Mouse (Mus musculus) adrenal gland, postnatal 25 days (tissue): ENCODE data around the gene Rabif. TPM values are rescaled to one million over a fixed set of nuclear protein-coding genes. Genes with fewer than 3 reads are reported as not detected.
"Not testable (repeated sequence)": the region's sequence is repeated elsewhere in the genome, so short reads cannot be mapped to it uniquely, and the experiment has no call there.

Experiments
- DNase-seq: peaks from one replicate; pipeline ENCODE4 v3.0.0; 2021; ENCODE audit warnings: mixed read lengths
- total RNA-seq: library from RNA; stranded (reverse); gene quantifications from 2 replicates; pipeline ENCODE4 v1.2.3, GENCODE M21; 2021

The Rabif gene
- total RNA-seq, 1 experiment from 2014 or later = 38.4 TPM

DNA sequence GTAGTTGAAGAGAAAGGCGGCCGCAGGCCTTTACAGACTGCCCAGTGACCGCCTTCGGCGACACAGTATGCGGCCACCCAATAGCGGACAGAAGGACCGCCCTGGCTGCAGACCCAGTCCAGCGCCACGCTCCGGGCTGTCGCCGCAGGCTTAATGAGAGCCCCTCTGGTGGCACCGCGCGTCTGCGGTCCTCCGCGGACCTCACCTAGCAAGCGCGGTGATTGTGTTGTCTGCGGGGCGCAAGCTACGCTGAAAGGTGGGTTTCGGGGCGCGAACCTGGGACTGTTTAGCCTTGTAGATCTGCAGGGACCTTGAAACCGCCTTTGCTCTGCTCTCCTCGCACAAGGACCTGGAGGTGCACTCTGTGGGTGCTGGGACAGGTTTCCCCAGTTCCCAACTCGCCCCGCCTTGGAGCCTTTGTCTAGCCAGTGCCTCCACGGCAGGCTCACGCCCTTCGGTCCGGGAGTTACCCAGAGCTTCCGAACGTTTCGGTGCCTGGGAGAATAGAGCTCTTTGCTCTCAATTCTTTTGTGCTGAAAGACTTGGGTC, 18.9 kb downstream of the Rabif start:
- DNase-seq = peak; percentile 32

DNA sequence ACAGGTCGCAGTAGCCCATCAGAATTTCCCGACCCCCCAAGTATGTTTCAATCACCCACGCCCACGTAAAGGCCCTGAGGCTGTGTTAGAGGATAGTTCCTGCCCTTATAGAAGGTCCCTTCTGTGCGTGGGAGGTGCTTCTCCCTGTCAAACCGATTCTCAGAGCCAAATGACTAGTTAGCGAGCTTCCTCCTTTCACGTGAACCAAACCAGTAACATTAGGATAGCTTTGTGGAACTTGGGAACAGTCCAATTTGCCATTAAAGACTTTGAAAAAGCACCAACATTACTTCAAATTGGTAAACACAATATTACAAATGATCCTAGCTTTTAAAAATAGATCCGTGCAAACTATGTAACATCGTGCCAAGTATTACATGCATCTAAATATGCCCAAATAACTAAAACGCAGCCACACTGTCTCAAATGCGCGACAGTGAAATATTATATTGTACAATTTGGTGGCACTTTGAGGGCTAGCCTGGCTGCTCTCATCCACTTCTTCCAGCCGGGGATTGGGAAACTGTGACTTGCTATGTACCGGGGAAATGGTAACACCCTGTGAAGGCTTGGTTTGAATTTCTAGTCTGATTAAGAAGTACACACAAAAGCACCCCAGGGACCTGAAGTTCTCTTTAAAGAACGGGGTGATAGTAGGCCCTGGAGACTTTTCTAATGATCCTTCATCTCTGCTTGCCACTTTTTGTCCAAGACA, 19.6 kb downstream of the Rabif start:
- no peak for DNase-seq

DNA sequence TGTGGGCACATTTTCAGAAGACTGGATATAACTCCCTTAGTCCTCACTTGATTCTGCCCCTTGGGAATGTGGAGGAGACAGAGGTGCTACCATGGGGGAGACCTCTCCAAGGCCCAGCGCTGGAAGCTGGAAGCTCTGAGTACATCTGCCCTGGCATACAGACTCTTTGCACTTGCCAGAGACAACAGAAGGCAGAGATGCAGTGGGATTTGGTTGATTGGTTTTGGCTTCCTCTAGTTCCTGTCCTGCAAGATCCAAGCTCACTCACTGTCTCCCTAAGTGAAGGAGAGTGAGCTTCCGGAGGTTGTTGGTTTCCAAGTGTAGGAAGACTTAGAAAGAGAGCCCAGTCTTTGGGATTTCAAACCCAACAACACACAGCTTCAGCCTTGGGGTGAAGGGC, 21.4 kb downstream of the Rabif start:
- DNase-seq = no peak

DNA sequence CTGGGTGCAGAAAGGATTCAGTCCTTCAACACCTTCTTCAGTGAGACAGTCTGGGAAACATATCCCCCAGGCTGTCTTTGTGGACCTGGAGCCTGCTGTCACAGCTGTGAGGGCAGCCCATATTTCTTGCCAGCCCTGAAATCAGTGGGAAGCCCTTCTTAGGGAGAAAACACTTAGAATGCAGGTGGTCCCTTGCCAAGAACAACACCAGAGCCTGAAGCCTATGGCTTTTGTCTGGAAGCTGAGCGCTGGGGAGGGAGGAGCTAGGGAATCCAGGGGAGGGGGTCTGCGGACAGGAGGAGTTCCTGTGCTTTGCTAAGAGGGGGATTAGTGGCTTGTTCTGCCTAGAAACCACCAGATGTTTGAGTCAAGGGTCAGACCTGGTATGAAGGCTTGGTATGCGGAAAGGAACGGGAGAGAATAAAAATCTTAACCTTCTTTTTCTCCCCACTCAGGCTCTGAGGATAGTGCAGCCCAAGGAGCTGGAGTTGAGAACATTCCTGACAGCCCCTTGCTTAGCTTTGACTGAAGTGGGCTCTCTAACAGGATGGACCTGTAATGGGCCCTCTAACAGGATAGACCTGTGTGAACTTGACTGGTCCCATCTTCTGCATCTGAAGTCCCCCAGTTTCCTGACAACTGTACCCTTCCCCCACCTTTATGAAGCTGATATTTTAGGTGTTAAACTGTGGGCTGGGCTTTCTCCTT, 22.2 kb downstream of the Rabif start:
- no peak for DNase-seq

DNA sequence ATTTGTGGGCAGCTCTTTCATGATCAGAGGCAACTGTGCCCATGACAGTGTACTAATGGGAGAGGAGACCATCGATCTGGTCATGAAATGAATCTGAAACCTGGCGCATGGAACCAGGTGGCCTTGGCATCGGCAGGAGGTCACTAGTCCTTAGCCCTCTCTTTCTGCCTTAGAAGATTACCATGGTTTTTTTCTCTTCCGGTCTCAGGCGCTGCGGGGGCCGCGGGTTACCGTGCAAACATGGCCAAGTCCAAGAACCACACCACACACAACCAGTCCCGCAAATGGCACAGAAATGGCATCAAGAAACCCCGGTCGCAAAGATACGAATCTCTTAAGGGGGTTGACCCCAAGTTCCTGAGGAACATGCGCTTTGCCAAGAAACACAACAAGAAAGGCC, 23.4 kb downstream of the Rabif start:
- DNase-seq = not testable (repeated sequence)

DNA sequence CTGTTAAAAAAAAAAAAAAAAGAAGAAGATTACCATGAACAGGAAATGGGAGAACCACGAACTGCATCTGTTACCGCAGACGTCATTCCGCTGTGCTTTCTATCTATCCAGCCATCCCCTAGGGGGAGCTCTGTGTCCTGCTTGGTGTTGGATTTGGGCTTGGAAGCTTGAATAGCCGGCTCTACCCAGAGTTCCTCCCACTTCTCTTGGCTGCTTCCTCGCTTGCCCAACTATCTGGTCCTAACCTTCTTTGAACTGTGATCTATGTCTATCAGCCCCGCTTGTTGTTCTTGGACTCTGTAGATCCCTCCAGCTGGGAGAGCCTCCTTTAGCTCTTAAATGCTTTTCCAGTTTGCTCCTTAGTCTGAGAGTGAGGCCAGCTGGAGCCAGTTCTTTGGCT, 24.2 kb downstream of the Rabif start:
- DNase-seq = peak; percentile 76

DNA sequence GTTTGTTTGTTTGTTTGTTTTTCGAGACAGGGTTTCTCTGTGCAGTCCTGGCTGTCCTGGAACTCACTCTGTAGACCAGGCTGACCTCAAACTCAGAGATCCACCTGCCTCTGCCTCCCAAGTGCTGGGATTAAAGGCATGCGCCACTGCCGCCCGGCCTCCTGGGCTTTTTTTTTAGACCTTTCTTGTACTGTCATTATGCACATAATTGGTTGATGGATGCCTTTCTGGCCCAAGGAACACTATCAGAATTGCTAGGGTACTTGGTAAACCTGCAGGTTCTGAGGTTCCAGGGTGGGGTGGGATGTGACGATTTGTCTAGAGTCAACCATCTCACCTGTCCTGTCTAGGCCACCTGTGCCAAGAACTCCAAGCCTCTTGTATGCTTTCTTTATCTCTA, 24.8 kb downstream of the Rabif start:
- DNase-seq = not testable (repeated sequence)

DNA sequence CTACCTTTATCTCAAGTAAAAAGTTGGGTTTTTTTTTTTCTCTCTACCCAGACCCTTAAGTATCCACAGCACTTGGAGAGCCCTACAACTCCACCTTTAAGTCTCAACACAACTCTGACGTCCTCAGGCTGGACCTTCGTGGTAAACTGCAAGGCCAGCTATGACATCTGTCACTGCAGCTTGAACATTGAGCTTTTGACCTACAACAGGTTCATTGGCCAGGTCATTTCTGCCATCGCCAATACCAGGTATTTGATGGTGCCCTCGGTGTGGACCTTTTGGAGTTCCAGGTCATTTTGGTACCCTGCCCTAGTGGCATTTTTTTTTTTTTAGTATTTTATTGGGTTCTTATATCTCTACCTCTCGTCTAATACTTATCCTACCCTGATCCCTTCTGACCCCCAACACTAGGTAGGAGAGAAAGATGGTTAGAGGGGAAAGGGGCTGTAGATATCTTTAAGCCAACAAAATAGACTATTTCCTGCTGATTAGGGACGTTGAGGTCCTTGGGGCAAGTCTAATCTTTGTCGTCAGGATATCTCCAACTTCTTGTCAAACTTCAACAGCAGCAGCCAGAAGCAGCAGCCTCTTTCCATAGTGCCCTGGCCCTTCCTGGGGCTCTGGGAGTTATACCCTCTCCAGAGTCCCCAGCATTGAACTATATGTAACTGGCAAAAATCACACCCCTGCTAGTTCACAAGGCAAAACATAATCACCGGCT, 25.7 kb downstream of the Rabif start:
- DNase-seq = no peak

DNA sequence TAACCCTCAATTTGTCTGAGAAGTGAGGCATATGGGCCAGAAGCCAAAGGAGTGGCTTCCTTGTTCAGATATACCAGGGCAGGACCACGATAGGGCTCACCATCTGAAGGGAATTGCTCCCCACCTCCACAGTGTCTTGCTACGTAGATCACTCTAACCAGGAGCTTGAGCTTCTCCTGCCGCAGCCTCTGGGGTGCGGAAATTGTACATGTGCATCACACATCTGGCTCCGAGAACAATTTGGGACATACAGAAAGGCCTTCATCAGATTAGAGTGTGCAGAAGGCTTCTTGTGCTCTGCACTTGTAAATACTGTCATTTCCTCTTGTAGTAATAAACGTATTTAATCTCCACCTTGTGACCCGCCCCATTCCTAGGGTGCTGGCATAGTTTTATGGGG, 26.7 kb downstream of the Rabif start:
- no peak for DNase-seq

DNA sequence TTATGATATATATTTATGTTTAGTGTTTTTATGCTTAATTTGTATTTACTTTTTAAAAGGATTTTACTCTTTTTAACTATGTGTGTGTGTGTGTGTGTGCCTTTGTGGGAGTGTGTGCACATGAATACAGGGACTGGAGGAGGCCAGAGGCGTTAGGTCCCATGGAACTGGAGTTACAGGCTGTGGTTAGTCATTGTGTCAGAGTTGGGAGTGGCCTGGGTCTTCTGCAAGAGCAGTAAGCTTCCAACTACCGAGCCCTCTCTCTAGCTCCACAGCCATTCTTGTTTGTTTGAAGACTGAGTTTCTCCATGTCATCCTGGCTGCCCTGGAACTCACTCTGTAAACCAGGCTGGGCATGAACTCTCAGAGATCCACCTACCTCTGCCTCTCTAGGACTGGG, 27.9 kb downstream of the Rabif start:
- DNase-seq = no peak

DNA sequence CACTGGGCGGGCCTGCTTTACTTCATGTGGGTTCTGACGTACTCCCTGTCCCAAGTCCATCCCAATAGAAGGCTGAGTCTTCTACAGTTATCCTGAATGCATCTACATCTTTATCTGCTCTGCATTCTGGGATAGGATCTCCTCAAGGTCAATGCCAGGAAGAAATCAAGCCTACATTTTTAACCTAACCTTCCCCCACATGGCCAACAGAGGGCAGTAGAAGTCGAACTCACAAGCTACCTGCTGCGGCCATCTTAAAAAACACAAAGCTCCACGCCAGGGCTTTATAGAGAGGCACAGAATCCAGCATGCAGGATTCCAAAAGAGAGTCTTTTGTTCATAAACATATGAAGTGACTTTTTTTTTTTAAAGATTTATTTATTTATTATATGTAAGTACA, 30.0 kb downstream of the Rabif start:
- no peak for DNase-seq

DNA sequence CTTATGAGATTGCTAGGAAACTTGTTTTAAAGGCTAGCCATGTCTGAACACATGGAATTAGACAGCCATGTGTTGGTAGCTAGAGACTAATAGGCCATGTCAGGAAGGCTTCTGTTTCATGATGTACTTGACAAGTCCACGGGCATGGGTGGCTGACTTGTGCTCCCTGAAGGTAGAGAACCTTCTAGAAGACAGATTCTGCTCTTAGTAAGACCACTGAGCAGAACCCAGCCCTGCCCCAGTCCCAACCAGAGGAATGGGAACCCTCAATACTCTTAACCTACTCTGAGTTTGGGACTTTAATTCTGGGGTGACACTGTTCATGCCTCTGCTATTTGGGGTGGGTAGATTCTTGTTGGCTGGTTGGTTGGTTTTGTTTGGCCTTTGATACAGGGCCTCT, 30.6 kb downstream of the Rabif start:
- DNase-seq = no peak

DNA sequence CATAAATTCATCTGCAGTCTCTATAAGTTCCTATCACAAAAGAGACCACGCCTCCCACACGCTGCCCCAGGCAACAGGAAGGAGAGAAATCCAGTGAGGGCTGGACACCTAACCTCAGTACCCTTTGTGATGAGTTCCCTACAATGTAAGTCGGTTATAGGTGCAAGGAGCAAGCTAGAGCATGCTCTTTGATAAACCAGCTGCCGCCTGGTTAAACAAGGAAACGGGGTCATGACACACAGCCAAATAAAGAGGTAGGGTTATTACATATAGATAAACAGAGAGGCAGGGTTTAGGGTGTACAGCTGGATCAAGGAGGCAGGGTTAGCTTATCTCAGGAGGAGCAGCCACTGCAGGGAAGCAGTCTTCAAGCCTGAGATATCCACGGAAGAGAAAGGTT, 32.3 kb downstream of the Rabif start:
- no peak for DNase-seq

DNA sequence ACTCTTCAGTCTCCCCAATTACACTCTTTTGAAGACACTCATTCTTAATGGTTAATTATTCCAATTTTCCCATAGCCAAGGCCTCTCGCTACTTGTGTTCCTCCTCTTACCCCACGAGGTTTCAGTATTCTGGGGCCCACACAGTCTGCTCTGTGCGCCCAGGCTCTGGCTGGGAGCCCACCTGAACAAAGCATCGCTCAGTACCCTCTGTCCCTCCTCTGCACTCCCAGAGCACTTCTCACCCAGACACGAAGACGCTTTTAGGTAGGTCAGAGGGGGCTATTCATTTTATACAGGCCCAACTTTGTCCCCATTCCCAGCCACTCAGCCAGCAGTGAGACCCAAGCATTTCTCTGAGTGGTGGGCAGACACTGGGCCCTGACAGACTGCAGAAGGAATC, 36.2 kb downstream of the Rabif start:
- no peak for DNase-seq

DNA sequence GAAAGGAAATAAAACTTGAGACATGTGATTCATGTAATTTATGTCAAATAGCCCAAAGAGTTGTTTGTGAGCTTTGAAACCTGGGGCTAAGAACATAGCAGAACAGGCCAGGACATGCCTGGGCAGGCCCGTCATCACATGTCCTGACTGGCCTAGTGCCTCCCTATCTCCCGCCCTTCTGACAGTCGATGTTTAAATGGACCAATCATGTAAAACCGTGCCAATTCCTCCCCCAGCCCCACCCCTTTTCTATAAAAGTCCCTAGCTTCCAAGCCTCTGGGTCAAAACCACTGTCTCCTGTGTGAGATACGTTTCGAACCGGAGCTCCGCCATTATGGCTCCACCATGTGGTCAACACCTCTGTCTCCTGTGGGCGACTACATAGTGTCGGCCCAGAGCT, 39.3 kb downstream of the Rabif start:
- DNase-seq = not testable (repeated sequence)

DNA sequence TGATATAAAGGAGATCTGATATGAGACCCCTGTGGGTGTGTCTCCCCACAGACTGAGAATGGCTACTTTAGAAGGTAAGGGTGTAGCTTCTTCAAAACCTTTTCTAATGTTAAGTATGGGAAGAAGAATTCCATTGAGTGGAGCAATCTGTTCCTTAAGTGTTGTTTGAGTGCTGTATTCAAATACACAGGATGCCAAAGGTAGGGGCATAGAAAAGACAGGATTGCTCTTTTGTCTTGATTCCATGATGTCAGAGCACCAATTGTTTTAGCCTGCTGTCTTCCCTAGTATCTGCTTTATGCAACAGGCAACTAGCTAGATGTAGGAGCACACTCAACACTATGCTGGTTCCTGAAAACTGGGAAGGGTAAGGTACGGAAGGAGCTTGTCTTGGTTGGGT, 40.6 kb downstream of the Rabif start:
- DNase-seq = no peak

DNA sequence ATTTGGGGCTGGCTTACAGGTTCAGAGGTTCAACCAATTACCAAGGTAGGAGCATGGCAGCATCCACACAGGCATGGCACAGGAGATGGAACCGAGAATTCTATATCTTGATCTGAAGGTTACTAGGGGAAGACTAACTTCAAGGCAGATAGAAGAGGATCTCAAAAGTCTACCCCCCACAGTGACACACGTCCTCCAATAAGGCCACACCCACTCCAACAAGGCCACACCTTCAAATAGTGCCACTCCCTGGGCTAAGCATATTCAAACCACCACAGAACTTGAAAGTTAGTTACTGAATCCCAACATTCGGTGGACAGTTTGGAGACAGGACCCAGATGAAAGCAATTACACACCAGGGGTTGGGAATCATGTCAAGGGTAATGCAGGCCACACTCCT, 41.1 kb downstream of the Rabif start:
- no peak for DNase-seq

DNA sequence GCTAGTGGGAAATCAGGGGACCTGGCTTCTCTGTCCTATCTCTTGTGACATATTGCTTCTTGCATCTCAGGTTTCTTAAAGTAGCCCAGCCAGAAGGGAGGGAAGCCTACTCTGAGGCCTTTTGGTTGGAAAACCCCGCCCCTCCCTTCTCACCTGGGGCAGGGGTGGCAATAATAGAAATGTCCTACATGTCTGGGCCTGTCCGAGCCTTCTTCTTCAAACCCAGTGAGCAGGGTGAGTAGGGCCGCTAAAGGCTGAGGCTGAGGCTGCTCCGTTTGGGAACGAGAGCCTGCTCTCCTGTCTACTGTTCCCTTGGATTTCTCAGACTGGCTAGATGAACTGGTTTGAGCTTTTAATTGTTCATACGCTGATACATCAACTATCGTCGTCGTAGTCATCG, 46.2 kb downstream of the Rabif start:
- no peak for DNase-seq

DNA sequence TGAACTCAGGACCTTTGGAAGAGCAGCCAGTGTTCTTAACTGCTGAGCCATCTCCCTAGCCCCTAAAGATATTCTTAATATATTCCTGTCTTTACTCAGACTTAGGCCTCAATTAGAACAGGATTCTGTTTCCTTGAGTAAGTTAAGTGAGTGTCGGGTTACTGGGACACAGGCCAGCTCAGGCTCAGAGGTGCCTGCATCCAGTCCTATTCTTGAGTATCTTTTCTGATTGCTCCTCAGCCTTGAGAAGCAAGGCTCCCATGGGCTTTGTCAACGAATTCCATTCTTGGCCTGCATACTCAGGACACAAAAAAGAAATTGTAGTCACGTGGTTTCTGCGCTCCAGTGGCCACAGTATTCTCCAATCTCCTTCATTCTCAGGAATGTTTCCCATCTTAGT, 53.8 kb downstream of the Rabif start:
- no peak for DNase-seq

DNA sequence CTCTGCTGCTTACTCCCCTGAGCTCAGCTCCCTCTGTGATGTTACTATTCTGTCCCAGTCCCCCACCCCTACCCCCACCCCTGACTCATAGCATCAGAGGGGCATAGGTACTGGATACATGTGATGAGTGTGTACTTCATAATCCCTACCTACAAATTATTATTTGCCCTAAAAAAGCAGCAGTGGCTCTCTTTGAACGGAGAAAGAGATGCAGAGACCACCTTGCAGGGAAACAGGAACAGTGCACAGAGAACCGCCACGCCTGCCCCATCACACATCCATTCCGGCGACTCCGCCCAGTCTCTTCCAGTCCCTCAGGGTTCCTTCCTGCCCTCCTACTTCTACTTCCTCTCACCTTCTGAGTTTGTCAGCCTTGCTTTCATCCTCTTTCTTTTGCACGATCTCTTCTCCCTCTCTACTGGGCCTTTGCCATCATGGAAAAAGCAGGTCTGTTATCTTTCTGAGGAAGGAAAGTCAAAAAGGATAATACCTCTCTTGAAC, 55.2 kb downstream of the Rabif start, which contains the start of gene Mgat4e:
Mgat4e (minus strand) TSS at position 51 of the 501 bp plus-strand sequence.
- no peak for DNase-seq

DNA sequence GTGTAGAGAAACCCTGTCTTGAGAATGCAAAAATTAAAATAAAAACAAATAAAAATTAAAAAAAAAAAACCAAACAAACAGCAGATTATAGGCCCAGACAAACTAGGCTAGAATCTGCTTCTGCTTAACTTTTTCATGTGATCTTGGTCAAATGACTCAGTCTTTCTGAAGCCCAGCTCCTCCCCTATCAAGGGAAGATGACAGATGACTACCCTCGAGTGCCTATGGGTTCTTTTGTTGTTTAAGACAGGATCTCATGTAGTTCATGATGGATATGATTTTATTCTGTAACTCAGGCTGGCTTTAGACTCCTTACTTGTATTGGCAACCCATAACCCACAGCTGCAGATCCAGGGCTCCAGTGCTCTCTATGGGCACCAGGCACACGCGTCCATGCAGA, 57.4 kb downstream of the Rabif start:
- DNase-seq = no peak

DNA sequence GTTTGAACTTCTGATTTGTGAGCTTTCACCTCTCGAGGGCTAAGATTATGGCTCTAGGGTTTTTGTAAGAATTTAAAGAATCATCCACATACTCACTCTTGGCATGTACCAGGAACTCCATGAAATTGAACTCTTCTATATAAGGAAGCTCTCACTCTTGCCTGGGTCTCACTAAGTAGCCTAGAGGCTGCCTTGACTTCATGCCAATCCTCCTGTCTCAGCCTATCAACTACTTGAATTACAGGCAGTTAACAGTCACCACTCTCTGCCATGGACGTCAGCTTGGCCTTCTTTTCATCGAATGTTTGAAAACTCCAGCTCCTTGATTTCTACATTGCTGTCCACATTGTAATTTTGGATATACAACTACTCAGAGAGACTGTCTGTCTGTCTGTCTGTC, 57.9 kb downstream of the Rabif start:
- DNase-seq = no peak
